Mouse (Mus musculus): ENCODE results near the gene Adamts12. TPM values are rescaled to one million over a fixed set of nuclear protein-coding genes. Genes with fewer than 3 reads are reported as not detected.

The Adamts12 gene
- polyA plus RNA-seq, 1 experiment from 2014 or later = 1.9 TPM

GRCm38 (mm10) chr15:11339467-11340180, 275.0 kb downstream of the Adamts12 start:
- H3K4me1 ChIP-seq (ENCODE audit: insufficient read depth, low read depth, low read length) = no peaks in the 10 kb centered on the region
- 60% methylated on average over 7 of the region's 7 CpGs for WGBS

GRCm38 (mm10) chr15:11355865-11356264, 291.3 kb downstream of the Adamts12 start:
- 72% methylated on average over 3 of the region's 3 CpGs for WGBS
- Histone ChIP-seq H3K27me3 (replicated peaks; ENCODE audit: insufficient read depth, low read length) (no peaks in the 10 kb centered on the region), H3K27ac (ENCODE audit: low read length) (no peak overlapping the region), H3K9me3 (ENCODE audit: low read length) (no peaks in the 10 kb centered on the region), H3K4me3 (ENCODE audit: low read depth, low read length) (no peak overlapping the region), H3K9ac (replicated peaks; ENCODE audit: low read depth) (no peak overlapping the region), H3K36me3 (ENCODE audit: insufficient read depth, low read length) (no peaks in the 10 kb centered on the region), H3K4me2 (replicated peaks; ENCODE audit: low read depth, low read length) (no peak overlapping the region), H3K4me1 (ENCODE audit: insufficient read depth, low read depth, low read length) (no peaks in the 10 kb centered on the region)
- no peak for ATAC-seq
- TF ChIP-seq EP300 (IDR thresholded peaks at IDR 0.05) (no peak), CTCF (IDR thresholded peaks at IDR 0.05) (no peak)
- no peak for DNase-seq (ENCODE audit: low spot score)

More at GRCm38 (mm10) chr15:11339467-11340180, 275.0 kb downstream of the Adamts12 start:
- no peak for TF ChIP-seq CTCF (IDR thresholded peaks at IDR 0.05)
- TF ChIP-seq EP300 (IDR thresholded peaks at IDR 0.05) = no peak
- H3K36me3 ChIP-seq (ENCODE audit: insufficient read depth, low read length) = no peaks in the 10 kb centered on the region
- ATAC-seq (no peak), DNase-seq (ENCODE audit: low spot score) (peak; percentile 6)
- no peak overlapping the region for H3K9ac ChIP-seq (replicated peaks; ENCODE audit: low read depth)
- H3K27me3 ChIP-seq (replicated peaks; ENCODE audit: insufficient read depth, low read length) = no peaks in the 10 kb centered on the region
- no peak overlapping the region for H3K4me2 ChIP-seq (replicated peaks; ENCODE audit: low read depth, low read length)
- no peak overlapping the region for H3K4me3 ChIP-seq (ENCODE audit: low read depth, low read length)
- H3K27ac ChIP-seq (ENCODE audit: low read length) = no peak overlapping the region
- H3K9me3 ChIP-seq (ENCODE audit: low read length) = no peaks in the 10 kb centered on the region

- no peak for ATAC-seq
- Histone ChIP-seq H3K4me3 (ENCODE audit: low read depth, low read length) (no peak overlapping the region), H3K36me3 (ENCODE audit: insufficient read depth, low read length) (no peaks in the 10 kb centered on the region), H3K27ac (ENCODE audit: low read length) (no peak overlapping the region), H3K27me3 (replicated peaks; ENCODE audit: insufficient read depth, low read length) (no peaks in the 10 kb centered on the region), H3K4me2 (replicated peaks; ENCODE audit: low read depth, low read length) (no peak overlapping the region), H3K9me3 (ENCODE audit: low read length) (no peaks in the 10 kb centered on the region), H3K9ac (replicated peaks; ENCODE audit: low read depth) (no peak overlapping the region), H3K4me1 (ENCODE audit: insufficient read depth, low read depth, low read length) (no peaks in the 10 kb centered on the region)
- TF ChIP-seq EP300 (IDR thresholded peaks at IDR 0.05) (no peak), CTCF (IDR thresholded peaks at IDR 0.05) (no peak)
- DNase-seq (ENCODE audit: low spot score) = no peak
- 97% methylated on average over 2 of the region's 2 CpGs for WGBS
These were observed 292.9 kb downstream of the Adamts12 start for GRCm38 (mm10) chr15:11357501-11357900.

GRCm38 (mm10) chr15:11360888-11361287, 296.3 kb downstream of the Adamts12 start:
- ATAC-seq (no peak), DNase-seq (ENCODE audit: low spot score) (no peak)
- Histone ChIP-seq H3K9ac (replicated peaks; ENCODE audit: low read depth) (no peak overlapping the region), H3K36me3 (ENCODE audit: insufficient read depth, low read length) (no peaks in the 10 kb centered on the region), H3K27me3 (replicated peaks; ENCODE audit: insufficient read depth, low read length) (no peaks in the 10 kb centered on the region), H3K4me2 (replicated peaks; ENCODE audit: low read depth, low read length) (no peak overlapping the region), H3K27ac (ENCODE audit: low read length) (no peak overlapping the region), H3K9me3 (ENCODE audit: low read length) (no peaks in the 10 kb centered on the region), H3K4me3 (ENCODE audit: low read depth, low read length) (no peak overlapping the region), H3K4me1 (ENCODE audit: insufficient read depth, low read depth, low read length) (no peaks in the 10 kb centered on the region)
- WGBS = 52% methylated on average over 1 of the region's 1 CpGs
- TF ChIP-seq EP300 (IDR thresholded peaks at IDR 0.05) = no peak
- no peak for TF ChIP-seq CTCF (IDR thresholded peaks at IDR 0.05)

- Histone ChIP-seq H3K9me3 (ENCODE audit: low read length) (no peaks in the 10 kb centered on the region), H3K4me2 (replicated peaks; ENCODE audit: low read depth, low read length) (no peak overlapping the region), H3K36me3 (ENCODE audit: insufficient read depth, low read length) (no peaks in the 10 kb centered on the region), H3K4me1 (ENCODE audit: insufficient read depth, low read depth, low read length) (no peaks in the 10 kb centered on the region), H3K9ac (replicated peaks; ENCODE audit: low read depth) (no peak overlapping the region), H3K27me3 (replicated peaks; ENCODE audit: insufficient read depth, low read length) (no peaks in the 10 kb centered on the region), H3K27ac (ENCODE audit: low read length) (no peak overlapping the region), H3K4me3 (ENCODE audit: low read depth, low read length) (no peak overlapping the region)
- WGBS = 82% methylated on average over 5 of the region's 5 CpGs
- no peak for ATAC-seq
- TF ChIP-seq EP300 (IDR thresholded peaks at IDR 0.05) (no peak), CTCF (IDR thresholded peaks at IDR 0.05) (no peak)
- DNase-seq (ENCODE audit: low spot score) = no peak
These were observed 297.2 kb downstream of the Adamts12 start for GRCm38 (mm10) chr15:11361824-11362223.

- no peak for ATAC-seq
- H3K9ac ChIP-seq (replicated peaks; ENCODE audit: low read depth) = no peak overlapping the region
- H3K27me3 ChIP-seq (replicated peaks; ENCODE audit: insufficient read depth, low read length) = no peaks in the 10 kb centered on the region
- H3K27ac ChIP-seq (ENCODE audit: low read length) = no peak overlapping the region
- no peak for TF ChIP-seq EP300 (IDR thresholded peaks at IDR 0.05)
- no peak for TF ChIP-seq CTCF (IDR thresholded peaks at IDR 0.05)
- 11% methylated on average over 2 of the region's 2 CpGs for WGBS
- no peak for DNase-seq (ENCODE audit: low spot score)
- no peaks in the 10 kb centered on the region for H3K4me1 ChIP-seq (ENCODE audit: insufficient read depth, low read depth, low read length)
- no peak overlapping the region for H3K4me2 ChIP-seq (replicated peaks; ENCODE audit: low read depth, low read length)
- H3K9me3 ChIP-seq (ENCODE audit: low read length) = no peaks in the 10 kb centered on the region
- H3K4me3 ChIP-seq (ENCODE audit: low read depth, low read length) = no peak overlapping the region
- no peaks in the 10 kb centered on the region for H3K36me3 ChIP-seq (ENCODE audit: insufficient read depth, low read length)
These were observed 299.5 kb downstream of the Adamts12 start for GRCm38 (mm10) chr15:11364112-11364511.

Data from lung, postnatal 0 days (tissue).